Mouse (Mus musculus): ENCODE results near the gene Olfr1500. TPM values are rescaled to one million over a fixed set of nuclear protein-coding genes. Genes with fewer than 3 reads are reported as not detected.
"Not testable (repeated sequence)": the region's sequence is repeated elsewhere in the genome, so short reads cannot be mapped to it uniquely, and the experiment has no call there.

The Olfr1500 gene
- not detected for total RNA-seq (2022)

- DNase-seq (ENCODE audit: low spot score in 2 of 2) = no peak
Observed at GRCm38 (mm10) chr19:13830388-13830787, at the start of gene Olfr1500. TSS of gene Olfr1500 (minus strand) at chr19:13830488.

GRCm38 (mm10) chr19:13861495-13861894 lies 31.2 kb upstream of the Olfr1500 start, which contains the start of gene Olfr1502:
TSS of gene Olfr1502 (plus strand) at chr19:13861795.
- DNase-seq (ENCODE audit: low spot score in 2 of 2) = no peak

- DNase-seq (ENCODE audit: low spot score in 2 of 2) = not testable (repeated sequence)
Observed at GRCm38 (mm10) chr19:13850592-13850991, 20.3 kb upstream of the Olfr1500 start, which contains the start of gene Olfr1501. TSS of gene Olfr1501 (minus strand) at chr19:13850692.

- DNase-seq (ENCODE audit: low spot score in 2 of 2) = no peak
Observed at GRCm38 (mm10) chr19:13828447-13828846, 1.8 kb downstream of the Olfr1500 start.

- no peak for DNase-seq (ENCODE audit: low spot score in 2 of 2)
Observed at GRCm38 (mm10) chr19:13820847-13821246, 9.4 kb downstream of the Olfr1500 start.

GRCm38 (mm10) chr19:13819347-13819746 lies 10.9 kb downstream of the Olfr1500 start, which contains the start of gene Olfr1499:
TSS of gene Olfr1499 (minus strand) at chr19:13819447.
- DNase-seq (ENCODE audit: low spot score in 2 of 2) = no peak

- no peak for DNase-seq (ENCODE audit: low spot score in 2 of 2)
Observed at GRCm38 (mm10) chr19:13818827-13819226, 11.5 kb downstream of the Olfr1500 start.

- DNase-seq (ENCODE audit: low spot score in 2 of 2) = no peak
Observed at GRCm38 (mm10) chr19:13812823-13813222, 17.5 kb downstream of the Olfr1500 start.

GRCm38 (mm10) chr19:13805486-13805885 lies 24.8 kb downstream of the Olfr1500 start:
- DNase-seq (ENCODE audit: low spot score in 2 of 2) = not testable (repeated sequence)

GRCm38 (mm10) chr19:13798102-13798501 lies 32.2 kb downstream of the Olfr1500 start, which contains the start of gene Olfr1497:
TSS of gene Olfr1497 (minus strand) at chr19:13798202.
- no peak for DNase-seq (ENCODE audit: low spot score in 2 of 2)

GRCm38 (mm10) chr19:13777578-13777977 lies 52.7 kb downstream of the Olfr1500 start, which contains the start of gene Olfr1496:
TSS of gene Olfr1496 (plus strand) at chr19:13777878.
- no peak for DNase-seq (ENCODE audit: low spot score in 2 of 2)

Other genes starting within 250 kb of the Olfr1500 start
- not detected for gene Olfr1484, start 247.0 kb downstream of the Olfr1500 start, total RNA-seq (2022)
- not detected for gene Olfr1487, start 213.1 kb downstream of the Olfr1500 start, total RNA-seq (2022)
- gene Olfr1489, start 198.9 kb downstream of the Olfr1500 start, total RNA-seq (2022) = not detected
- gene Olfr1490, start 179.4 kb downstream of the Olfr1500 start, total RNA-seq (2022) = not detected
- gene Olfr1491, start 133.2 kb downstream of the Olfr1500 start, total RNA-seq (2022) = not detected
- not detected for gene Olfr1493-ps1, start 107.2 kb downstream of the Olfr1500 start, total RNA-seq (2022)
- gene Olfr1494, start 90.8 kb downstream of the Olfr1500 start, total RNA-seq (2022) = not detected
- gene Olfr1495, start 65.9 kb downstream of the Olfr1500 start, total RNA-seq (2022) = not detected
- gene Olfr1496, start 52.6 kb downstream of the Olfr1500 start, total RNA-seq (2022) = not detected
- gene Olfr1497, start 32.3 kb downstream of the Olfr1500 start, total RNA-seq (2022) = not detected
- not detected for gene Olfr1499, start 11.0 kb downstream of the Olfr1500 start, total RNA-seq (2022)
- not detected for gene Olfr1501, start 20.2 kb upstream of the Olfr1500 start, total RNA-seq (2022)
- not detected for gene Olfr1502, start 31.3 kb upstream of the Olfr1500 start, total RNA-seq (2022)
- not detected for gene Olfr1504, start 67.4 kb upstream of the Olfr1500 start, total RNA-seq (2022)
- gene Olfr1505, start 83.0 kb upstream of the Olfr1500 start, total RNA-seq (2022) = not detected

Measured in left cerebral cortex, adult 8-10 months (tissue).